Mouse (Mus musculus) hindbrain, embryonic 10.5 days (tissue): Measurements from ENCODE around the gene Ppm1l. TPM values are rescaled to one million over a fixed set of nuclear protein-coding genes. Genes with fewer than 3 reads are reported as not detected.
"Not testable (repeated sequence)": the region's sequence is repeated elsewhere in the genome, so short reads cannot be mapped to it uniquely, and the experiment has no call there.

Source experiments
- DNase-seq: peaks from one replicate; pipeline ENCODE4 v3.0.0-alpha.2; 2017; ENCODE audit warnings: low spot score
- H3K27ac ChIP-seq: fragments of 300-500 bp; sonication (generic); 2 replicates; pipeline ENCODE4 v1.5.1; 2016; ENCODE audit warnings: mild to moderate bottlenecking, moderate library complexity
- H3K27me3 ChIP-seq: fragments of 300-500 bp; sonication (generic); 2 replicates; pipeline ENCODE4 v1.6.1; 2016; ENCODE audit warnings: mild to moderate bottlenecking; ENCODE audit not compliant: poor library complexity, insufficient read depth, severe bottlenecking
- H3K36me3 ChIP-seq: fragments of 300-500 bp; sonication (generic); 2 replicates; pipeline ENCODE4 v1.6.1; 2016; ENCODE audit warnings: mild to moderate bottlenecking, moderate library complexity
- H3K4me1 ChIP-seq: fragments of 300-500 bp; sonication (generic); replicated peaks from 2 replicates; pipeline ENCODE4 v1.6.1; 2016; ENCODE audit warnings: mild to moderate bottlenecking
- H3K4me3 ChIP-seq: fragments of 300-500 bp; sonication (generic); 2 replicates; pipeline ENCODE4 v1.5.1; 2016; ENCODE audit warnings: mild to moderate bottlenecking, moderate library complexity
- H3K9me3 ChIP-seq: fragments of 300-500 bp; sonication (generic); 2 replicates; pipeline ENCODE4 v1.6.1; 2016; ENCODE audit warnings: mild to moderate bottlenecking, moderate library complexity
- WGBS: fragments of 180-500 bp; shearing (Covaris S2); methylation state at CpG from one replicate; pipeline ENCODE4 v1.1.7; 2016; 5-methylcytosine and 5-hydroxymethylcytosine counted together
- polyA plus RNA-seq: library from polyadenylated mRNA; unstranded; fragments of >200 nt; fragmentation: Nextera tagmentation; extraction: Ambion mirVana; gene quantifications from 2 replicates; pipeline ENCODE4 v1.2.1, GENCODE M21; 2016

Ppm1l gene
- polyA plus RNA-seq, 1 experiment from 2014 or later: 17.3 TPM

- 0 out of 2 replicates have a peak, but pooled peaks cover 3% of the 10 kb centered on the region for H3K9me3 ChIP-seq
- H3K27ac ChIP-seq: no peak overlapping the region
- no peaks in the 10 kb centered on the region for H3K27me3 ChIP-seq
- WGBS: 89% methylated on average over 9 of the region's 9 CpGs
- no peak for DNase-seq
- no peak overlapping the region for H3K4me3 ChIP-seq
- H3K4me1 ChIP-seq: peaks cover 3% of the 10 kb centered on the region; the same call in 1 of the 2 replicates
- peaks cover 5% of the 10 kb centered on the region; the same call in 1 of the 2 replicates for H3K36me3 ChIP-seq
Measured at GRCm38 (mm10) chr3:69393079-69393478, 76.4 kb downstream of the Ppm1l start.

GRCm38 (mm10) chr3:69393991-69394390 lies 77.3 kb downstream of the Ppm1l start:
- 80% methylated on average over 3 of the region's 3 CpGs for WGBS
- no peak overlapping the region for H3K4me3 ChIP-seq
- no peak overlapping the region for H3K27ac ChIP-seq
- no peaks in the 10 kb centered on the region for H3K27me3 ChIP-seq
- peaks cover 3% of the 10 kb centered on the region; the same call in 1 of the 2 replicates for H3K4me1 ChIP-seq
- H3K9me3 ChIP-seq: 0 out of 2 replicates have a peak, but pooled peaks cover 3% of the 10 kb centered on the region
- H3K36me3 ChIP-seq: peaks cover 5% of the 10 kb centered on the region; the same call in 1 of the 2 replicates
- DNase-seq: no peak

GRCm38 (mm10) chr3:69395084-69395483 lies 78.4 kb downstream of the Ppm1l start:
- peaks cover 4% of the 10 kb centered on the region; the same call in 1 of the 2 replicates for H3K27me3 ChIP-seq
- DNase-seq: no peak
- no peak overlapping the region for H3K4me3 ChIP-seq
- H3K9me3 ChIP-seq: no peaks in the 10 kb centered on the region
- H3K4me1 ChIP-seq: peaks cover 3% of the 10 kb centered on the region; the same call in 1 of the 2 replicates
- no peaks in the 10 kb centered on the region for H3K36me3 ChIP-seq
- H3K27ac ChIP-seq: no peak overlapping the region
- WGBS: 80% methylated on average over 5 of the region's 5 CpGs

GRCm38 (mm10) chr3:69397733-69398132 lies 81.1 kb downstream of the Ppm1l start:
- Histone ChIP-seq H3K36me3 (no peaks in the 10 kb centered on the region), H3K4me1 (no peaks in the 10 kb centered on the region), H3K27ac (no peak overlapping the region), H3K27me3 (peaks cover 30% of the 10 kb centered on the region), H3K4me3 (no peak overlapping the region), H3K9me3 (no peaks in the 10 kb centered on the region)
- WGBS: 65% methylated on average over 5 of the region's 5 CpGs
- no peak for DNase-seq

GRCm38 (mm10) chr3:69399336-69399735 lies 82.7 kb downstream of the Ppm1l start:
- Histone ChIP-seq H3K9me3 (no peaks in the 10 kb centered on the region), H3K27me3 (peaks cover 46% of the 10 kb centered on the region), H3K27ac (no peak overlapping the region), H3K36me3 (no peaks in the 10 kb centered on the region), H3K4me3 (no peak overlapping the region), H3K4me1 (peaks cover 6% of the 10 kb centered on the region)
- WGBS: 85% methylated on average over 6 of the region's 6 CpGs
- DNase-seq: no peak

- Histone ChIP-seq H3K4me3 (no peak overlapping the region), H3K4me1 (peaks cover 37% of the 10 kb centered on the region), H3K36me3 (no peaks in the 10 kb centered on the region), H3K27me3 (peaks cover 80% of the 10 kb centered on the region), H3K27ac (no peak overlapping the region), H3K9me3 (no peaks in the 10 kb centered on the region)
- no peak for DNase-seq
- 83% methylated on average over 5 of the region's 5 CpGs for WGBS
Measured at GRCm38 (mm10) chr3:69403196-69403595, 86.5 kb downstream of the Ppm1l start.

GRCm38 (mm10) chr3:69406210-69406895 lies 89.7 kb downstream of the Ppm1l start:
- peak; percentile 82 for DNase-seq
- Histone ChIP-seq H3K27me3 (peaks cover 92% of the 10 kb centered on the region), H3K9me3 (no peaks in the 10 kb centered on the region), H3K4me1 (peaks cover 63% of the 10 kb centered on the region), H3K4me3 (no peak overlapping the region), H3K27ac (0 out of 2 replicates have a peak overlapping the region, but pooled peaks have one; percentile 13), H3K36me3 (no peaks in the 10 kb centered on the region)
- WGBS: 29% methylated on average over 5 of the region's 5 CpGs

- WGBS: 80% methylated on average over 3 of the region's 3 CpGs
- peaks cover 73% of the 10 kb centered on the region for H3K4me1 ChIP-seq
Measured at GRCm38 (mm10) chr3:69408064-69408463, 91.4 kb downstream of the Ppm1l start.

GRCm38 (mm10) chr3:69416112-69416511 lies 99.5 kb downstream of the Ppm1l start:
- peaks cover 12% of the 10 kb centered on the region for H3K4me1 ChIP-seq
- H3K9me3 ChIP-seq: no peaks in the 10 kb centered on the region
- 88% methylated on average over 6 of the region's 6 CpGs for WGBS

More at GRCm38 (mm10) chr3:69408064-69408463, 91.4 kb downstream of the Ppm1l start:
- no peak for DNase-seq
- Histone ChIP-seq H3K27me3 (peaks cover 84% of the 10 kb centered on the region), H3K9me3 (no peaks in the 10 kb centered on the region), H3K4me3 (no peak overlapping the region), H3K36me3 (no peaks in the 10 kb centered on the region), H3K27ac (no peak overlapping the region)

GRCm38 (mm10) chr3:69422741-69423140 lies 106.1 kb downstream of the Ppm1l start:
- 91% methylated on average over 3 of the region's 3 CpGs for WGBS
- H3K27me3 ChIP-seq: no peaks in the 10 kb centered on the region
- peaks cover 6% of the 10 kb centered on the region; the same call in 1 of the 2 replicates for H3K9me3 ChIP-seq
- no peaks in the 10 kb centered on the region for H3K36me3 ChIP-seq
- no peak for DNase-seq
- peaks cover 16% of the 10 kb centered on the region for H3K4me1 ChIP-seq
- H3K4me3 ChIP-seq: no peak overlapping the region
- no peak overlapping the region for H3K27ac ChIP-seq

More at GRCm38 (mm10) chr3:69416112-69416511, 99.5 kb downstream of the Ppm1l start:
- H3K27ac ChIP-seq: no peak overlapping the region
- H3K27me3 ChIP-seq: peaks cover 12% of the 10 kb centered on the region
- no peak overlapping the region for H3K4me3 ChIP-seq
- no peak for DNase-seq
- no peaks in the 10 kb centered on the region for H3K36me3 ChIP-seq

- DNase-seq: no peak
- Histone ChIP-seq H3K27ac (no peak overlapping the region), H3K36me3 (no peaks in the 10 kb centered on the region), H3K4me3 (no peak overlapping the region), H3K9me3 (peaks cover 6% of the 10 kb centered on the region; the same call in 1 of the 2 replicates), H3K27me3 (no peaks in the 10 kb centered on the region), H3K4me1 (peaks cover 22% of the 10 kb centered on the region)
- 74% methylated on average over 4 of the region's 4 CpGs for WGBS
Measured at GRCm38 (mm10) chr3:69423371-69423770, 106.7 kb downstream of the Ppm1l start.

- peaks cover 34% of the 10 kb centered on the region for H3K4me1 ChIP-seq
- H3K4me3 ChIP-seq, H3K9me3 ChIP-seq, H3K27me3 ChIP-seq, H3K36me3 ChIP-seq, DNase-seq, H3K27ac ChIP-seq: not testable (repeated sequence)
- 92% methylated on average over 2 of the region's 2 CpGs for WGBS
Measured at GRCm38 (mm10) chr3:69424781-69425180, 108.1 kb downstream of the Ppm1l start.

GRCm38 (mm10) chr3:69427259-69427658 lies 110.6 kb downstream of the Ppm1l start:
- peaks cover 2% of the 10 kb centered on the region; the same call in 1 of the 2 replicates for H3K9me3 ChIP-seq
- DNase-seq: no peak
- no peaks in the 10 kb centered on the region for H3K36me3 ChIP-seq
- 86% methylated on average over 4 of the region's 4 CpGs for WGBS
- peaks cover 34% of the 10 kb centered on the region for H3K4me1 ChIP-seq
- H3K27ac ChIP-seq: 0 out of 2 replicates have a peak overlapping the region, but pooled peaks have one; percentile 40
- no peak overlapping the region for H3K4me3 ChIP-seq
- no peaks in the 10 kb centered on the region for H3K27me3 ChIP-seq
